11 mouse cellular contexts compared by ENCODE assay signal in genomic region chr8:94888383-94889036, GRCm38 (mm10). TPM values are rescaled to one million over a fixed set of nuclear protein-coding genes. Genes with fewer than 3 reads are reported as not detected.
DNase-seq lines count a peak whose midpoint lies in the region; ATAC-seq and TF ChIP-seq lines count a peak whose summit lies in the region.
"Had no signal": no experiment of that assay in that cellular context is flagged by ENCODE, and none has a peak within 500 bp of the region (broad histone marks: within the 10 kb centered on the region; RNA-seq: fewer than 3 reads in every experiment).

No protein-coding gene starts in this region.

- DNase-seq in heart, postnatal 0 days (ENCODE audit: low spot score): no peak
- DNase-seq in heart, adult 8-10 months (ENCODE audit: low spot score): no peak
- DNase-seq in embryonic facial prominence, embryonic 10.5 days (ENCODE audit: low spot score): no peak
- DNase-seq in liver, embryonic 14.5 days (ENCODE audit: low read depth in 3 of 3, low spot score in 3 of 3): no peak
- no peak for DNase-seq in frontal cortex, postnatal 36 days (ENCODE audit: low spot score in 2 of 2)
- DNase-seq: midbrain, embryonic 14.5 days; right cerebral cortex, adult 18-20 months had no signal

- H3K4me1 ChIP-seq in heart, postnatal 0 days (ENCODE audit: control insufficient read depth, insufficient read depth): no peaks in the 10 kb centered on the region
- H3K4me1 ChIP-seq in embryonic facial prominence, embryonic 10.5 days: peaks cover 23% of the 10 kb centered on the region
- H3K4me1 ChIP-seq in liver, embryonic 14.5 days (replicated peaks; ENCODE audit: control insufficient read depth in 2 of 2, insufficient read depth in 2 of 2, low read length in 1 of 2): peaks cover 6 to 14% of the 10 kb centered on the region in 2 experiments; a peak in 3 of 4 replicates
- H3K4me1 ChIP-seq in forebrain, embryonic 16.5 days (replicated peaks; ENCODE audit: control insufficient read depth, insufficient read depth, low read length): no peaks in the 10 kb centered on the region
- H3K4me1 ChIP-seq: forebrain, embryonic 13.5 days; neural tube, embryonic 12.5 days had no signal

- H3K36me3 ChIP-seq in heart, postnatal 0 days (replicated peaks; ENCODE audit: control insufficient read depth, insufficient read depth, low read length): no peaks in the 10 kb centered on the region
- no peaks in the 10 kb centered on the region for H3K36me3 ChIP-seq in embryonic facial prominence, embryonic 10.5 days (replicated peaks)
- H3K36me3 ChIP-seq in liver, embryonic 14.5 days (replicated peaks; ENCODE audit: control insufficient read depth, insufficient read depth, low read depth): no peaks in the 10 kb centered on the region
- H3K36me3 ChIP-seq in forebrain, embryonic 16.5 days (ENCODE audit: control insufficient read depth, insufficient read depth): no peaks in the 10 kb centered on the region
- H3K36me3 ChIP-seq: neural tube, embryonic 12.5 days had no signal

- H3K9ac ChIP-seq in heart, postnatal 0 days (replicated peaks; ENCODE audit: low read depth, low read length): no peak overlapping the region
- H3K9ac ChIP-seq in liver, embryonic 14.5 days (replicated peaks): peak overlapping the region; percentile 43
- no peak overlapping the region for H3K9ac ChIP-seq in forebrain, embryonic 16.5 days (replicated peaks; ENCODE audit: low read depth, low read length)
- H3K9ac ChIP-seq: forebrain, embryonic 13.5 days; neural tube, embryonic 12.5 days had no signal

- peak overlapping the region; percentile 5 for H3K4me2 ChIP-seq in heart, postnatal 0 days (ENCODE audit: low read depth, low read length)
- H3K4me2 ChIP-seq in liver, embryonic 14.5 days (ENCODE audit: low read depth): peak overlapping the region; percentile 56
- H3K4me2 ChIP-seq in forebrain, embryonic 16.5 days (ENCODE audit: low read length): no peak overlapping the region
- H3K4me2 ChIP-seq: forebrain, embryonic 13.5 days; neural tube, embryonic 12.5 days had no signal

- no peak for TF ChIP-seq EP300 in heart, postnatal 0 days (IDR thresholded peaks at IDR 0.05; ENCODE audit: low read depth)
- TF ChIP-seq EP300 in liver, embryonic 14.5 days (IDR thresholded peaks at IDR 0.05; ENCODE audit: low read depth): no peak

- no peak for ATAC-seq in heart, postnatal 0 days (ENCODE audit: insufficient read depth, low read depth)
- ATAC-seq in erythroblast, adult 5-6 weeks (replicated peaks; ENCODE audit: low FRiP score, poor library complexity, severe bottlenecking): 0 out of 2 replicates have a peak, but pooled peaks have one; percentile 33
- ATAC-seq in liver, embryonic 14.5 days (ENCODE audit: insufficient read depth): peak; percentile 78
- no peak for ATAC-seq in forebrain, embryonic 16.5 days
- ATAC-seq: forebrain, embryonic 13.5 days had no signal

- TF ChIP-seq CTCF in heart, postnatal 0 days (IDR thresholded peaks at IDR 0.05; ENCODE audit: low read depth): no peak
- no peak for TF ChIP-seq CTCF in liver, embryonic 14.5 days (IDR thresholded peaks at IDR 0.05; ENCODE audit: low read depth)

- H3K4me3 ChIP-seq in heart, postnatal 0 days (ENCODE audit: low read depth, low read length): no peak overlapping the region
- H3K4me3 ChIP-seq in embryonic facial prominence, embryonic 10.5 days: 0 out of 2 replicates have a peak overlapping the region, but pooled peaks have one; percentile 3
- H3K4me3 ChIP-seq in liver, embryonic 14.5 days (ENCODE audit: insufficient read depth in 1 of 2, low read depth in 2 of 2, low read length in 2 of 2): peak overlapping the region; percentile 11 to 37; a peak in 1 of 4 replicates
- H3K4me3 ChIP-seq in forebrain, embryonic 16.5 days (replicated peaks; ENCODE audit: low read length): no peak overlapping the region
- H3K4me3 ChIP-seq: forebrain, embryonic 13.5 days; neural tube, embryonic 12.5 days had no signal

- no peaks in the 10 kb centered on the region for H3K9me3 ChIP-seq in heart, postnatal 0 days (replicated peaks; ENCODE audit: control insufficient read depth, low read length)
- H3K9me3 ChIP-seq in embryonic facial prominence, embryonic 10.5 days: no peaks in the 10 kb centered on the region
- H3K9me3 ChIP-seq in liver, embryonic 14.5 days (ENCODE audit: control insufficient read depth, low read length): no peaks in the 10 kb centered on the region
- no peaks in the 10 kb centered on the region for H3K9me3 ChIP-seq in forebrain, embryonic 16.5 days (ENCODE audit: control insufficient read depth, low read length)
- H3K9me3 ChIP-seq: forebrain, embryonic 13.5 days; neural tube, embryonic 12.5 days had no signal

- no peak overlapping the region for H3K27ac ChIP-seq in heart, postnatal 0 days (ENCODE audit: low read depth)
- H3K27ac ChIP-seq in embryonic facial prominence, embryonic 10.5 days (replicated peaks): no peak overlapping the region
- H3K27ac ChIP-seq in liver, embryonic 14.5 days: no peak overlapping the region
- no peak overlapping the region for H3K27ac ChIP-seq in forebrain, embryonic 16.5 days (ENCODE audit: low read length)
- H3K27ac ChIP-seq: forebrain, embryonic 13.5 days; neural tube, embryonic 12.5 days had no signal

- no peaks in the 10 kb centered on the region for H3K27me3 ChIP-seq in heart, postnatal 0 days (ENCODE audit: control insufficient read depth, insufficient read depth, low read length)
- H3K27me3 ChIP-seq in embryonic facial prominence, embryonic 10.5 days (replicated peaks; ENCODE audit: low read depth, poor library complexity, severe bottlenecking): peaks cover 10% of the 10 kb centered on the region; the same call in 1 of the 2 replicates
- peaks cover 3% of the 10 kb centered on the region for H3K27me3 ChIP-seq in liver, embryonic 14.5 days (ENCODE audit: control insufficient read depth, insufficient read depth, low read length)
- no peaks in the 10 kb centered on the region for H3K27me3 ChIP-seq in forebrain, embryonic 16.5 days (replicated peaks; ENCODE audit: control insufficient read depth, insufficient read depth, low read length)
- H3K27me3 ChIP-seq: neural tube, embryonic 12.5 days had no signal

- WGBS in heart, postnatal 0 days: 27% methylated on average over 14 of the region's 14 CpGs
- WGBS in embryonic facial prominence, embryonic 10.5 days: 36% methylated on average over 14 of the region's 14 CpGs
- 27% methylated on average over 14 of the region's 14 CpGs for WGBS in liver, embryonic 14.5 days (ENCODE audit: insufficient replicate concordance)
- 40% methylated on average over 14 of the region's 14 CpGs for WGBS in forebrain, embryonic 16.5 days

RNA-seq across cellular contexts. Expression of gene Dok4, which starts 12.4 kb away (rescaled TPM):
- 43.4 and 59.1 TPM in 2 replicates for total RNA-seq in heart, postnatal 0 days (2014; rRNA removed; ENCODE audit: low replicate concordance)
- polyA plus RNA-seq in heart, postnatal 0 days (2015; fragmentation: Nextera tagmentation; extraction: Ambion mirVana): 27.7 and 28.7 TPM in 2 replicates
- total RNA-seq in heart, adult 8-10 months (2022): 10 to 100 TPM in 3 of 4 experiments, 1 to 10 TPM in 1; 9.2 to 15.2 (median 14.8) TPM
- polyA plus RNA-seq in embryonic facial prominence, embryonic 10.5 days (2016; fragmentation: Nextera tagmentation; extraction: Ambion mirVana): 16.3 and 16.8 TPM in 2 replicates
- 1.2 and 1.5 TPM in 2 replicates for total RNA-seq in erythroblast, adult 5-6 weeks (2015; ENCODE audit: low replicate concordance)
- total RNA-seq in erythroblast, adult 5-6 weeks (2017; ENCODE audit: low replicate concordance): 4.0 and 6.0 TPM in 2 replicates
- 10.3 and 11.1 TPM in 2 replicates for polyA plus RNA-seq in liver, embryonic 14.5 days (2012; rRNA removed)
- polyA plus RNA-seq in liver, embryonic 14.5 days (2014; fragmentation: Nextera tagmentation; extraction: Ambion mirVana): 7.2 and 9.6 TPM in 2 replicates
- 75.3 and 81.4 TPM in 2 replicates for polyA plus RNA-seq in forebrain, embryonic 16.5 days (2015; fragmentation: Nextera tagmentation; extraction: Ambion mirVana)

RNA-seq across cellular contexts. Expression of gene Ccdc102a, which starts 29.4 kb away (rescaled TPM):
- total RNA-seq in heart, postnatal 0 days (2014; rRNA removed; ENCODE audit: low replicate concordance): 12.4 and 24.7 TPM in 2 replicates
- 10.1 and 10.6 TPM in 2 replicates for polyA plus RNA-seq in heart, postnatal 0 days (2015; fragmentation: Nextera tagmentation; extraction: Ambion mirVana)
- 1 to 10 TPM; 3.0 to 5.7 (median 4.4) TPM for total RNA-seq in heart, adult 8-10 months (2022)
- polyA plus RNA-seq in embryonic facial prominence, embryonic 10.5 days (2016; fragmentation: Nextera tagmentation; extraction: Ambion mirVana): 23.0 and 24.1 TPM in 2 replicates
- total RNA-seq in erythroblast, adult 5-6 weeks (2015; ENCODE audit: low replicate concordance): not detected in 2 replicates
- 1.3 and 1.4 TPM in 2 replicates for total RNA-seq in erythroblast, adult 5-6 weeks (2017; ENCODE audit: low replicate concordance)
- polyA plus RNA-seq in liver, embryonic 14.5 days (2012; rRNA removed): 2.2 and 2.6 TPM in 2 replicates
- 2.7 and 2.8 TPM in 2 replicates for polyA plus RNA-seq in liver, embryonic 14.5 days (2014; fragmentation: Nextera tagmentation; extraction: Ambion mirVana)
- 4.6 and 5.7 TPM in 2 replicates for polyA plus RNA-seq in forebrain, embryonic 16.5 days (2015; fragmentation: Nextera tagmentation; extraction: Ambion mirVana)

RNA-seq across cellular contexts. Expression of gene Polr2c, which starts 31.3 kb away (rescaled TPM):
- total RNA-seq in heart, postnatal 0 days (2014; rRNA removed; ENCODE audit: low replicate concordance): 96.3 and 112 TPM in 2 replicates
- polyA plus RNA-seq in heart, postnatal 0 days (2015; fragmentation: Nextera tagmentation; extraction: Ambion mirVana): 117 and 121 TPM in 2 replicates
- total RNA-seq in heart, adult 8-10 months (2022): 10 to 100 TPM; 65.4 to 71.4 (median 68.7) TPM
- 180 and 184 TPM in 2 replicates for polyA plus RNA-seq in embryonic facial prominence, embryonic 10.5 days (2016; fragmentation: Nextera tagmentation; extraction: Ambion mirVana)
- total RNA-seq in erythroblast, adult 5-6 weeks (2015; ENCODE audit: low replicate concordance): 29.8 and 37.4 TPM in 2 replicates
- total RNA-seq in erythroblast, adult 5-6 weeks (2017; ENCODE audit: low replicate concordance): 26.9 and 36.0 TPM in 2 replicates
- polyA plus RNA-seq in liver, embryonic 14.5 days (2012; rRNA removed): 51.6 and 54.4 TPM in 2 replicates
- polyA plus RNA-seq in liver, embryonic 14.5 days (2014; fragmentation: Nextera tagmentation; extraction: Ambion mirVana): 73.5 and 82.2 TPM in 2 replicates
- polyA plus RNA-seq in forebrain, embryonic 16.5 days (2015; fragmentation: Nextera tagmentation; extraction: Ambion mirVana): 150 and 153 TPM in 2 replicates

RNA-seq across cellular contexts. Expression of gene Adgrg5, which starts 35.0 kb away (rescaled TPM):
- total RNA-seq in heart, postnatal 0 days (2014; rRNA removed; ENCODE audit: low replicate concordance): 0.12 TPM in 1 of 2 replicates, not detected in the other
- polyA plus RNA-seq in heart, postnatal 0 days (2015; fragmentation: Nextera tagmentation; extraction: Ambion mirVana): 0.08 and 0.15 TPM in 2 replicates
- under 1 TPM in 1 of 4 experiments, not detected in 3; 0.57 TPM for total RNA-seq in heart, adult 8-10 months (2022)
- 0.30 and 0.51 TPM in 2 replicates for polyA plus RNA-seq in embryonic facial prominence, embryonic 10.5 days (2016; fragmentation: Nextera tagmentation; extraction: Ambion mirVana)
- total RNA-seq in erythroblast, adult 5-6 weeks (2015; ENCODE audit: low replicate concordance): 0.19 and 1.0 TPM in 2 replicates
- 0.85 TPM in 1 of 2 replicates, not detected in the other for total RNA-seq in erythroblast, adult 5-6 weeks (2017; ENCODE audit: low replicate concordance)
- 0.45 and 0.54 TPM in 2 replicates for polyA plus RNA-seq in liver, embryonic 14.5 days (2012; rRNA removed)
- 0.14 and 0.67 TPM in 2 replicates for polyA plus RNA-seq in liver, embryonic 14.5 days (2014; fragmentation: Nextera tagmentation; extraction: Ambion mirVana)
- polyA plus RNA-seq in forebrain, embryonic 16.5 days (2015; fragmentation: Nextera tagmentation; extraction: Ambion mirVana): not detected in 2 replicates

RNA-seq across cellular contexts. Expression of gene Ciapin1, which starts 50.4 kb away (rescaled TPM):
- 41.6 and 80.6 TPM in 2 replicates for total RNA-seq in heart, postnatal 0 days (2014; rRNA removed; ENCODE audit: low replicate concordance)
- 84.0 and 92.2 TPM in 2 replicates for polyA plus RNA-seq in heart, postnatal 0 days (2015; fragmentation: Nextera tagmentation; extraction: Ambion mirVana)
- 10 to 100 TPM; 72.2 to 85.6 (median 78.5) TPM for total RNA-seq in heart, adult 8-10 months (2022)
- 193 and 200 TPM in 2 replicates for polyA plus RNA-seq in embryonic facial prominence, embryonic 10.5 days (2016; fragmentation: Nextera tagmentation; extraction: Ambion mirVana)
- 16.7 and 30.3 TPM in 2 replicates for total RNA-seq in erythroblast, adult 5-6 weeks (2015; ENCODE audit: low replicate concordance)
- total RNA-seq in erythroblast, adult 5-6 weeks (2017; ENCODE audit: low replicate concordance): 27.0 and 27.2 TPM in 2 replicates
- polyA plus RNA-seq in liver, embryonic 14.5 days (2012; rRNA removed): 20.4 and 23.7 TPM in 2 replicates
- polyA plus RNA-seq in liver, embryonic 14.5 days (2014; fragmentation: Nextera tagmentation; extraction: Ambion mirVana): 38.4 and 46.3 TPM in 2 replicates
- 119 and 148 TPM in 2 replicates for polyA plus RNA-seq in forebrain, embryonic 16.5 days (2015; fragmentation: Nextera tagmentation; extraction: Ambion mirVana)

Comparison
In these comparisons a context has a peak if more than half of its experiments do, and no peak if none do; other contexts are left out.
1. ATAC-seq: peak in erythroblast, adult 5-6 weeks (single experiment) and liver, embryonic 14.5 days (single experiment); none in heart, postnatal 0 days (single experiment) and forebrain, embryonic 16.5 days (single experiment).
2. H3K4me3 ChIP-seq: peak in embryonic facial prominence, embryonic 10.5 days (single experiment) and liver, embryonic 14.5 days (2 of 2); none in heart, postnatal 0 days (single experiment) and forebrain, embryonic 16.5 days (single experiment).